Mouse (Mus musculus) A20 (cell line): ENCODE measurements at regions not wholly inside any gene's neighbourhood (a gene's known extent, or its start where the extent isn't known, plus 50 kb on each side); places are given as distances from the start of the nearest gene placed in this dataset.

Experiments used
- DNase-seq: peaks from one replicate; pipeline ENCODE4 v3.0.0-alpha.2; 2011; ENCODE audit warnings: low read depth, low spot score

- no peak for DNase-seq
Observed at GRCm38 (mm10) chr1:158161111-158161510, 195.0 kb downstream of the Brinp2 start.

GRCm38 (mm10) chr1:158161533-158161932 lies 194.6 kb downstream of the Brinp2 start:
- no peak for DNase-seq

GRCm38 (mm10) chr1:158163411-158163810 lies 192.7 kb downstream of the Brinp2 start:
- DNase-seq, result no peak

DNA sequence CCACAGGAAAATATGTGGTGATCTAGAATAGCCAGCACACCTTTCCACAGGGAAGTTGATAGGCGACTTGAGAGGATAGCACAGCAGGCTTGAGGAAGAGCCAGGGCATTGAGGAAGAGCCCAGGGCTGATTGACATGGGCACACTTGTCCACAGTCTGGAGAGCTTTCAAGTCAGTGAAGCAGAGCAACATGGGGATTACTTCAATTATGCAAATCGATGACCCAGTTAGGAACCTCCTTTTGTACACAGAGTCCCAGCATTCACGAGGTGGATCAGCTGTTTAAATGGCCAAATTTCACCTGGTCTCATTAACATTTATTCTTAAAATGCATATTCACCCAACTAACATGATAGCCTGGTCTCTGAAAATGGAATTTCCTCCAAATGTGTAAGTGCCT lies 186.1 kb downstream of the Brinp2 start:
- no peak for DNase-seq

DNA sequence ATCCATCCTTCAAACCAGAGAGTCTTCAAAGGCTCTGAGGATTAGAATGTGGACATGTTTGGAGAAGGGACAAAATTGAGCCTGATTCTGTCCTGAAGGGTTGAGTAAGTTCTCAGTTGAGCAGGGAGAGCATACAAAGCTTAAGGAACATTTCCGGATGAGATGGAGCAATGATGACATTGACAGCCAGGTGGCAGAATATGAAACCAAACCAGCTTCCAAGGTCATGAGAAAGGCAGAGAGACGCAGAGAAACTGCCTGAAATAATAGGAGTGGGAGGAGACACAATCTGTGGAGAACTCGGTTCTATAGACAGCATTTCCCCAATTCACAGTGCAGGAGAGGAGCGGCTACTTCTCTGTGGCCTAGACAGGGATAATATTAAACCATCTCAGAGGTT lies 176.0 kb downstream of the Brinp2 start:
- no peak for DNase-seq

GRCm38 (mm10) chr1:158181296-158181695 lies 174.8 kb downstream of the Brinp2 start:
- DNase-seq, result no peak

GRCm38 (mm10) chr1:158187651-158188050 lies 168.5 kb downstream of the Brinp2 start:
- DNase-seq, result no peak

DNA sequence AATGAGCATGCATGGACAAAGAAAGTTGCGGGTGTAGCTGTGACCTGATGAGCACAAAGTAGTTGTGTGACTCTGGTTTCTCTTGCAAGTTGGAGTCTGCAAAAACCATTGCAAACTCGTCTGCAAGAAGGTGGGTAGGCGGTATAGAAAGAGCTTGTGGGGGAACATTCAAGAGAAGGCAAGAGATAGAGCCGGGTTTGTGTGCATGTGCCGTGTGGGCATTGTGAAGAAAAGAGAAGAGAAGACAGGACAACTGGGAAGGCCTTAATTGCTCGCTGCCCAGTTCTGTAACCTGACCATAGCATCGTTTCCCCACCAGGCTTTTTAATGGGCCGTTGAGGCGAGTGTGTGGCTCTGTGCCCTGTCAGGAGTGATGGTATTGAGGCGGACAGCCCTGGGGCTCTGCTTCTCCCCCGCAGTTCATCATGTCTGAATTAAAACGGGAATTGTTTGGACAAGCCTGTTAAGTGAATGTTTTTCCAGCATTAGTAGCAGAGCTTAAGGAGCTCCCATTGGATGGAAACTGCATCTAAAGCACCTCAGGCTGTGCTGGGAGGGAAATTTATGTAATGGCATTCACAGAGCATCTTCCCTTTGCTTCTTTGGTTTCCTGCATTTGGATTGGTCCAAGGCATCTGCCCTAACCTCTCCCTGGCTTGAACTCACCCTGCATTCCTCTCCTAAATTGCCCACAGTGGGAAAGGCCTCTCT lies 163.1 kb downstream of the Brinp2 start:
- DNase-seq, result no peak

DNA sequence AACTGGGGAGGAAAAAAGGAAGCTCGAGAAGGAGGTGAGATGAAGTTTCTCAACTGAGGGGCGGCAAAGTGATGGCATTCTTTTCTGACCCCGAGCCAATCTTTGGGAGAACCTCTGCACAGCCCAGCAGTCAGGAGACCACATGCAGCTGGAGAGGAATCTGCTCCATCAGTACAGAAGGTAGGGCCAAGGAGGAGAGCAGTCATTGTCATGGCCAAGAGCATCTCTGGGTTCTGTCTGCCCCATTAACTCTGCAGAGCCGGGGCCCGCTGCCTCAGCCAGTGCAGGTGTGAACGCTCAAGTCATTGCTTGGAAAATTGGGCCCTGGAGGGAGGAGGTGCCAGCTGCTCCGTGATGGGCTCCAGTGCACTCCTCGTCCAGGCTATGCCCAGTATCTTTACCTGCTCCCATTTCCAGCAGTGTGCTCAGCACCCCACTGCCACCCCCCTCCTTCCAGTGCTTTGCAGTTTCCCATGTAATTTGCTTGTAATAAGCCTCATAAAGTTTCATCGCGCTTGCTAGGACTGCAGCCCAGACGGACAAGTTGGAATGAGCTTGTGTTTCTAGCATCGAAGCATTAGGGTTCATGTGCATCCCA lies 162.1 kb downstream of the Brinp2 start:
- DNase-seq, result no peak
